Mouse (Mus musculus) adrenal gland, adult 2 months (tissue): Measurements from ENCODE around the gene Kcnj12. TPM values are rescaled to one million over a fixed set of nuclear protein-coding genes. Genes with fewer than 3 reads are reported as not detected.

Source experiments
- DNase-seq: peaks from one replicate; pipeline ENCODE4 v3.0.0; 2021
- polyA plus RNA-seq: library from polyadenylated mRNA; depleted of rRNA; stranded (reverse); fragments of >200 nt; gene quantifications from 2 replicates; pipeline ENCODE4 v1.2.3, GENCODE M21; 2012; rRNA removed
- total RNA-seq, 2 experiments: library from RNA; stranded (reverse); gene quantifications; 2 replicates each; pipeline ENCODE4 v1.2.3; 2021

Gene Kcnj12
- total and polyA plus RNA-seq, 3 experiments, result 1.5 to 5.0 (median 3.1) TPM

DNA sequence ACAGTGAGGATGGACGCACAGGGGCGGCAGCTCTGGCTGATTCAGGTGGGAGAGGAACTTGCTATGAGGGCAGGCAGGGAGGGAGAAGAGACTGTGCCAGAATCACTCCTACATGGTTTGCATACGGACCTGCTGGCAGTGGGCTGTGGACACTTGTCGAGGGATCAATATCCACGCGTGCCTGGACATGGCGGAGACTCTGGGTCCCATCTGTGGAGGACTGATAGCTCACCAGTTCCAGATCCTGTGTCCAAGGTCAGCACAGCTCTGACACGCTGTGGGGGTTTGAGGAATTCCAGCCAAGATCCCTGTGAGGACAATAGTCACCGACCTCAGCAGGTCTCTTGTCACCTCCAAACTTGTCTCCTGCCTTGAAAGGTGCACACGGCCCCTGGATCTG, 87.7 kb downstream of the Kcnj12 start:
- DNase-seq, result no peak

GRCm38 (mm10) chr11:61110928-61111327, 88.6 kb downstream of the Kcnj12 start:
- DNase-seq, result no peak

DNA sequence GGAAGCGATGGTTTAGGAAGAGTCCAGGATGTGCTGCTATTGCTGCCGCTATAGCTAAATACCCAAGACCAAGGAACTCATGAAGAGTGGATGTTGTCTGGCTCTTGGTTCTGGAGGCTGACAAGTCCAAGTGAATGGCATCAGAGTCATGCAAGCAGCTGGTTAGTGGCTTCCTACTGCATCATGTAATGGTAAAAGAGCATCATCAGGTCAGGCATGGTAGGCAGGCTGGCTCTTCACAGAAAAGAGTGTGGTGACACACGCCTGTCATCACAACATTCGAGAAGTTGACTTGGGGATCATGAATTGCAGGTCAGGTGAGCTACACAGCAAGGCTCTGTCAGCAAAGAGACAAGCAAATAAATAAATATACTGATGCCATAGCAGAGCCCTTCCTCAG, 89.1 kb downstream of the Kcnj12 start:
- no peak for DNase-seq

DNA sequence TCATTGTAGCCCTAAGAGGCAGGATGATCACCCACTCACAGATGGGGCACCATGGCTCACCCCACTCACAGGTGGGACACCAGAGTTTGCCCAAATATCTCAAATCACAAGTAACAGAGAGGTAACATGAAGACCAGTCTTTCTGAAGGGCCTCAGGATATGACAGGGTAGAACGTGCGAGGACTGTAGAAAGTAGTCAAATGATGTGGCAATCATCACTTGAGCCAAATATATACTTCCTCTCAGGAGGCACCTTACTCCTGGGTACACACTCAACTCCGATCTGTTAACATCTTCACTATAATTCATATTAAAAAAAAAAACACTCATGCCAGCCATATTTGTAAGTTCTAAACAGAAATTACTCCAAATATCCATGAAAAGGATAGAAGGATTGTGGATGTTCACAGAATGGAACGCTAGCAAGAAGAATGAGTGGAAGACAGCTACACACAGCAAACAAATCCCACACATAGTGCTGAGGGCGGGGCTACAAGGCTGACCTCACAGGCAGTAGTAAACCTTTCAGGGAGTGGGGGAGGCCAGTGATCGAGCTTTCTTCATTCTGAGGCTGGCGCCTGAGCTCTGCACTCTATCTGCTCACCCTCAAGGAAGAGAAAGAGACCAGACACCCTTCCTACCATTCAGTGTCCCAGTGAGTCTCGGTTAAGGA, 90.1 kb downstream of the Kcnj12 start:
- DNase-seq, result no peak

DNA sequence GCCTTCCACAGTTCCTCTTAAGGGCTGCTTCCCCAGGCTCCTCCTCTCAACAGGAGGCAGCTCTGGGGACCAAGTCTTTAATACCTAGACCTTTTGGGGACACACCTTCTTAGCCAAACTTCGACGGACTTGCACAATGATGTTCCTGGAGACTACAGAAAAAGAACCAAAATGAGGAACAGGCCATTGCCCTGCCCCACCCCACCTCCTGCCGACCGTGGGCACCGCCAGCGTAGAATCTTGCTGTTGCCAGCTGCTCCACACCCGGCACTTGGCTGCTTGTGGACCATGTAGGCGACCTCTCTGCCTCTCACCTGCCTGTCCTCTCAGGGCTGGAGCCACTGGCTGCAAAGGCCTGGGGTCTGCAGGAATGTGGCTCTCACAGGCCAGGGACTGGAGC, 93.9 kb downstream of the Kcnj12 start:
- no peak for DNase-seq

GRCm38 (mm10) chr11:61119996-61120583, 97.7 kb downstream of the Kcnj12 start:
- DNase-seq, result peak; percentile 34

Other genes with a start within 250 kb of the Kcnj12 start
- gene Top3a, start 245.2 kb upstream of the Kcnj12 start, total RNA-seq, result 10 to 100 TPM in 1 of 2 experiments, 1 to 10 TPM in 1; 6.7 to 10.7 TPM
- 5.8 and 6.1 TPM in 2 replicates for gene Top3a, start 245.2 kb upstream of the Kcnj12 start, polyA plus RNA-seq
- gene Smcr8, start 245.0 kb upstream of the Kcnj12 start, total RNA-seq, result 10 to 100 TPM; 19.7 to 33.3 TPM
- gene Smcr8, start 245.0 kb upstream of the Kcnj12 start, polyA plus RNA-seq, result 6.4 and 8.6 TPM in 2 replicates
- 10 to 100 TPM; 38.7 to 82.4 TPM for gene Shmt1, start 210.8 kb upstream of the Kcnj12 start, total RNA-seq
- 27.7 and 43.5 TPM in 2 replicates for gene Shmt1, start 210.8 kb upstream of the Kcnj12 start, polyA plus RNA-seq
- 10 to 100 TPM; 36.9 to 53.7 TPM for gene Dhrs7b, start 191.9 kb upstream of the Kcnj12 start, total RNA-seq
- 13.2 and 16.0 TPM in 2 replicates for gene Dhrs7b, start 191.9 kb upstream of the Kcnj12 start, polyA plus RNA-seq
- 10 to 100 TPM; 37.0 to 62.2 TPM for gene Tmem11, start 143.3 kb upstream of the Kcnj12 start, total RNA-seq
- gene Tmem11, start 143.3 kb upstream of the Kcnj12 start, polyA plus RNA-seq, result 74.9 and 88.3 TPM in 2 replicates
- 10 to 100 TPM; 17.7 to 20.1 TPM for gene Natd1, start 107.8 kb upstream of the Kcnj12 start, total RNA-seq
- gene Natd1, start 107.8 kb upstream of the Kcnj12 start, polyA plus RNA-seq, result 38.3 and 40.9 TPM in 2 replicates
- 100 to 1,000 TPM in 1 of 2 experiments, 10 to 100 TPM in 1; 91.3 to 101 TPM for gene Map2k3, start 90.5 kb upstream of the Kcnj12 start, total RNA-seq
- gene Map2k3, start 90.5 kb upstream of the Kcnj12 start, polyA plus RNA-seq, result 110 and 145 TPM in 2 replicates
- gene Tnfrsf13b, start 104.2 kb downstream of the Kcnj12 start, total RNA-seq, result under 1 TPM; 0.40 to 0.83 TPM
- gene Tnfrsf13b, start 104.2 kb downstream of the Kcnj12 start, polyA plus RNA-seq, result 3.5 and 4.5 TPM in 2 replicates
- 10 to 100 TPM; 62.5 to 62.6 TPM for gene Usp22, start 152.5 kb downstream of the Kcnj12 start, total RNA-seq
- 126 and 150 TPM in 2 replicates for gene Usp22, start 152.5 kb downstream of the Kcnj12 start, polyA plus RNA-seq
- under 1 TPM in 1 of 2 experiments, not detected in 1; 0.95 TPM for gene Aldh3a1, start 185.0 kb downstream of the Kcnj12 start, total RNA-seq
- gene Aldh3a1, start 185.0 kb downstream of the Kcnj12 start, polyA plus RNA-seq, result 0.08 and 0.15 TPM in 2 replicates
- gene Aldh3a2, start 244.9 kb downstream of the Kcnj12 start, total RNA-seq, result 10 to 100 TPM; 54.0 to 54.3 TPM
- 34.7 and 36.6 TPM in 2 replicates for gene Aldh3a2, start 244.9 kb downstream of the Kcnj12 start, polyA plus RNA-seq